Mouse (Mus musculus) kidney, adult 9 months (tissue): ENCODE data around the gene Tuba1a.
A peak's percentile ranks its signal among the peaks of the same experiment; 100 is the strongest.

Source experiments
- DNase-seq: peaks from one replicate; pipeline ENCODE4 v3.0.0; 2022

Tuba1a gene

GRCm38 (mm10) chr15:98953401-98954356 is at the start of gene Tuba1a, which contains the start of gene Gm49450:
Tuba1a (minus strand) TSS chr15:98953703.
Gm49450 (minus strand) TSS chr15:98953551.
- DNase-seq: peak; percentile 84

DNA sequence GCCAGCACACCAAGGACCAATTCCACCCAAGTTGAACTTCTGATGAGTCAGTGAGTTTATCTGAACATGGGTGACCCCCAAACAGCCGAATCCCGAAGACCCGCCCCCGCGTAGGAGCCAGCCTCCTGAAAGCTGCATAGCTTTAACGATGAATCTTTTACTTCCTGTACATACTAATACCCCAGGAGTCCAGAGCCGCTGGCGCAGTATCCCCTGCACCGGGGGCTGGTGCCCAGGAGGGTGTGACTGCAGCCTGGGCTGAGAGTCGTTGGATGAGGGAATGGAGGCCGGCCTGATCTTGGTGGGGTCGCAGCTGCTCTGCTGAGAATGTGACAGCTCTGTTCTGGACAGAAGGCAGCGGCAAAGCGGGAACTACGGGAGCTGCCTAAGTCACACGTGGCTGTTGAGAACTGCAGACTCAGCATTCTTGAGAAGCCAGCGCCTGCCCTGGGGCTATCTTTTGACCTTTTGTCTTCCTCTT is 48.0 kb upstream of the Tuba1a start:
- peak; percentile 52 for DNase-seq

- DNase-seq: peak; percentile 81
Observed at GRCm38 (mm10) chr15:99000535-99001283, 47.2 kb upstream of the Tuba1a start.

DNA sequence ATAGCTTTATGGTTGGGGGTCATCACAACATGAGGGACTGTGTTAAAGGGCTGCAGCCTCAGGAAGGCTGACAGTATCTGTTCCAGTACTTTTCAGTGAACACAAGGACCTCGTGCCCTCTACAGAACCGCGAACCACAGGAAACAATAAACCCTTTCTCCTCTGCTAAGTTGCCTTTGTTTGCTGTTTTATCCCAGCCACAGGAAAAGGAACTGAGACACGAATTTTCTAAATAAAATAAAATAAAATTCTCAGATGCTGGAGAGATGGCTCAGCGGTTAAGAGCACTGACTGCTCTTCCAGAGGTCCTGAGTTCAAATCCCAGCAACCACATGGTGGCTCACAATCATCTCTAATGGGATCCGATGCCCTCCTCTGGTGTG is 45.3 kb upstream of the Tuba1a start:
- DNase-seq: no peak

GRCm38 (mm10) chr15:98997938-98998774 is 44.7 kb upstream of the Tuba1a start:
- DNase-seq: no peak

- DNase-seq: no peak
Observed at GRCm38 (mm10) chr15:98996840-98997239, 43.3 kb upstream of the Tuba1a start.

DNA sequence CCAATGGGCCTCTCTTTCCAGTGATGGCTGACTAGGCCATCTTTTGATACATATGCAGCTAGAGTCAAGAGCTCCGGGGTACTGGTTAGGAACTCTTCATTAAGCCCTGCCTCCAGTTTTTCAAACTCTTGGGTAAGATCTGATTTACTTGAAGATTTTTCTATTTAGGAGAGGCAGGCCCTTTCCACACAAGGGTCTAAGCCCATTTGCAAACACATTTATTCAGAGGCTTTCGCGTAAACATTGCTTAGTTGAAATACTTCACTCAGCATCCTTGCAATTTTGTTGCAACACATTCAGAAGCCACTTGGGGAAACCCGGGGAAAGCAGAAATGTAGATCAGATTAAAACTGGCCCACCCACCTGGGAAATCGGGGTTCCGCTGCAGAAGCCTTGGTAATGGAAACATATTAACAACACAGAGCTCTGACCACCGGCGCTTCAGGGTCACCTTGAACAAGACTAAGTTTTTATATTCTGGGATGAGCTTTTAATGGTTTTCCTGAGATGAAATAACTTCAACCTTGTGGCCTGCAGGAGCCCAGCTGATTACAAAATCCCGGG is 41.5 kb upstream of the Tuba1a start:
- no peak for DNase-seq

- DNase-seq: peak; percentile 90
Observed at GRCm38 (mm10) chr15:98993865-98994264, 40.4 kb upstream of the Tuba1a start.

- peak; percentile 95 for DNase-seq
Observed at GRCm38 (mm10) chr15:98993093-98993793, 39.7 kb upstream of the Tuba1a start.

- peak; percentile 54 for DNase-seq
Observed at GRCm38 (mm10) chr15:98992086-98992912, 38.8 kb upstream of the Tuba1a start.

GRCm38 (mm10) chr15:98991540-98992050 is 38.1 kb upstream of the Tuba1a start:
- DNase-seq: no peak

DNA sequence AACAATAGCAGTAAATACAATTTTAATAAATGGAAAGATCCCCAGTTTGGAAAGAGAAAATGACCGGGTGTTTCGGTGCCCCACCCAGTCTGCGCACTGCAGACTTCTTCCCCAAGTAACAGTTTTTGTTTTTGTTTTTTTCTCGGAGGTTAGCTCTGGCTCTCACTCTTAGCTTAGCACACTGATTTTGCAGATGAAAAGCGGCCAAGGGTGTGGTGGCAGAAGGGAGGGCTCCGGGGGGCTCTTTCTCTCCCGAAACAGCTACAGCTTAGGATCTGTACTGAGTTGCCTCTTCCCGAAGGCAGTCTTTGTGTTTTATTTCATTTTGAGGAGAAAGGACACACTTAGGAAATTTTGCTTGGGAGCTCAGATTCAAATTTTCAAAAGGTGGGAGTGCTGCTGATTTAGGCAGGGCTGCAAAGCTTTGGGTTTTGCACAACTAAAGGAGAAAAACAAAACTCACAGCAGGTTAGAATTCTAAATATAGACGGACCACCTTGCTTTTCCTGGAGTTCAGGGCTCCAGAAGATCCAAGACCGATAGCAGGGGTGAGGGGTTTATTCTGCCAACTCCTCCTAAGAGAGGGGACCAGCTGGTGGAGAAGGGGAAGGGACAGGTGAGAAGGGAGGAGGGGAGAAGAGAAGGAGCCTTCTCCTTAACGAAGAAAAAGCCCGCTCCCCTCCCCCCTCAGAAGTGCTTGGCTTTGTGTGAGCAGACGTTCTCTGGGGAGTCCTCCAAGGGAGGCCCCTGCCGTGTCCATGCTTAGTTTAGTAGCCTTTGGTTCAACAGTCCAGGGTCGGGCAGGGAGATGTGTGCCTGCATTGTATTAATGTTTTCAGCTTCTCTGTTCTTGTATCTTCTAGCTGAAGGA is 37.4 kb upstream of the Tuba1a start:
- no peak for DNase-seq

GRCm38 (mm10) chr15:98989701-98990430 is 36.4 kb upstream of the Tuba1a start:
- no peak for DNase-seq

- no peak for DNase-seq
Observed at GRCm38 (mm10) chr15:98988787-98989186, 35.3 kb upstream of the Tuba1a start.

DNA sequence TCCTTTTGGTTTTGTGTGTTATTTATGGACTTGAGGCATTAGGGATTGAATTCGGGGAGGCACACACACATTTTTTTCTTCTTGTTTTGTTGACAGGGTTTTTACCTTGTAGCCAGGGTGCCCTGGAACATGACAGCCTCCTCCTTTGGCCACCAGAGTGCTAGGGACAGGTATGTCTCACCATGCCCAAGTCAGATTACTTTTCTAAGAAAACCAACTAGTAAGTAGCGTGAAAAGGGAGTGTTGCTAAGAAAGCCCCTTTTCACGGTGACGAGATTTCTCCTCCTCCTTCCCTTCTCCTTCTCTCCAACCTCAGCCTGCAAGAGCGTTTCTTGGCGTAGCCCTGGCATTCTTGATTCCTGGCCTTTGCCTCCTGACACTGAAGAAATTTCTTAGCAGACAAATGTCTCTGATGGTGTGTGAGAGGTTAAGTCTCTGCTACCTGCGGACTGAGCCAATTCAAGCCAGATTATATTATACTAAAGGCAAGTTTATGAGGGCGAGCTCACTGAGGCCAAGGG is 34.2 kb upstream of the Tuba1a start:
- no peak for DNase-seq

DNA sequence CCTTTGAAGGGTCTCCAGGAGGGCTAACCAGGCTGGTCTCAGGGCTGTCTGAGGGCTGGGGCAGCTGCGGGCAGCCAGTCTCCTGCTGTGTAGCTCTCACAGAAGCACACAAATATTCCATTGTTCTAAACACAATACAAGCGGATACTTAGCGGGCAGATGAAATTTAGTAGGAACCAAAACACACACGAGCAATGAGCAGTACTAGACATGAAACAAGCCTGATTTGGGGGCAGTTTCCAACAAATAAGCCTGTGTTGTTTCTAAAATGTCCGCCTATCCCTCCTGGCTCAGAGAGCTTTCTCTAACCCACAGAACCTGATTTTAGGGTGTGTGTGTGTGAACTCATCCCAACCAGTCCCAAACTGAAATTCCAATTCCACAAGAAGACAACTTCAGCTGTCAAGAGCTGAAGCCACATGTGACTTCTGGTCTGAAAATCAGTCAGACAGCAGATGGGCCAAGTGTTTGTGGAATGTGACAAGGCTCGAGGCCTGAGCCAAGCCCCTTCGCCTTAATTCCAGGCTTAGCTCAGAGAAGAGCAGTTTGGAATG is 33.7 kb upstream of the Tuba1a start:
- DNase-seq: no peak

DNA sequence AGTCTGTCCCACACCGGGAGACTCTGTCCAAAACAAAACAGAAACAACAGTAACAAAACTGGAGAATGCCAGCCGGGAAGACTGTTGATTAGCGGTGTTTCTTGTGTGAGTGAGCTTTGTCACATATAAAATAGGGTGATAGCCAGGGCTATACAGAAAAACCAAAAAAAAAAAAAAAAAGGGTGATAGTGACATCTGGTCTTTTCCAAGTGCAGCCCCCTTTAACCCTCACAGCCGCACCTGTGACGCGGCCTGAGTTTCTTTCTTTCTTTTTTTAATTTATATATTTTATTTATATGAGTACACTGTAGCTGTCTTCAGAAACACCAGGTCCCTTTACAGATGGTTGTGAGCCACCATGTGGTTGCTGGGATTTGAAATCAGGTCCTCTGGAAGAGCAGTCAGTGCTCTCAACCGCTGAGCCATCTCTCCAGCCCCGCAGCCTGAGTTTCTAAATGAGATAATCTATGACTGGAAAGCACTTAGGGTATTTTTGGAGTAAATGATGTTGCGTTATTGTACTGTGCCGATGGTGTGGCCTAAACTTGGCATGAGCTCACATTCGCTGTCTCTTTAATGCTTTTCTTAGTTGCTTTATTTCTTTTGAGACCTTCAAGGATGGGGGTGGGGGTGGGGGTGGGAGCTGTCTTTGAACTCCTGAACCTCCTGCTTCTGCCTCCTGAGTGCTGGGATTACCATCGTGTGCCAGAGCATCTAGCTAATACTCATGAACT is 32.6 kb upstream of the Tuba1a start:
- DNase-seq: no peak
